In genomic region chr8:110917415-110917814, GRCm38 (mm10) we compare ENCODE assay signal across 9 mouse cellular contexts. TPM values are rescaled to one million over a fixed set of nuclear protein-coding genes. Genes with fewer than 3 reads are reported as not detected.
A peak's percentile ranks its signal among the peaks of the same experiment; 100 is the strongest.
DNase-seq lines count a peak whose midpoint lies in the region; TF ChIP-seq lines count a peak whose summit lies in the region.
"Had no signal": no experiment of that assay in that cellular context is flagged by ENCODE, and none has a peak within 500 bp of the region (broad histone marks: within the 10 kb centered on the region; RNA-seq: fewer than 3 reads in every experiment).

No protein-coding gene starts in this region.

- no peak overlapping the region for H3K4me3 ChIP-seq in liver, adult 2 months (ENCODE audit: insufficient read depth, low read depth, low read length)
- H3K4me3 ChIP-seq in MEL (ENCODE audit: control insufficient read depth in 1 of 2, insufficient read depth in 1 of 2, low read depth in 2 of 2, low read length in 2 of 2): peak overlapping the region; percentile 36 to 40; a peak in 3 of 4 replicates
- H3K4me3 ChIP-seq: limb, embryonic 12.5 days had no signal

- TF ChIP-seq EP300 in MEL (IDR thresholded peaks at IDR 0.05; ENCODE audit: low read depth in 1 of 2, low read length in 2 of 2): peak in 1 of 2 experiments; percentile 40; a peak in 1 of 4 replicates

- 43% methylated on average over 2 of the region's 2 CpGs for WGBS in liver, adult 2 months

- H3K79me2 ChIP-seq in liver, adult 2 months (ENCODE audit: control insufficient read depth, insufficient read depth, low read length): no peaks in the 10 kb centered on the region
- H3K79me2 ChIP-seq in MEL (ENCODE audit: control insufficient read depth, insufficient read depth, low read length, poor library complexity): peaks cover 10% of the 10 kb centered on the region

- H3K36me3 ChIP-seq in liver, adult 2 months (ENCODE audit: control insufficient read depth, insufficient read depth, low read length): no peaks in the 10 kb centered on the region
- peaks cover 0 to 22% of the 10 kb centered on the region in 2 experiments; a peak in 2 of 4 replicates for H3K36me3 ChIP-seq in MEL (ENCODE audit: control insufficient read depth in 1 of 2, insufficient read depth in 2 of 2, low read length in 2 of 2)
- H3K36me3 ChIP-seq: limb, embryonic 12.5 days had no signal

- H3K27ac ChIP-seq in liver, adult 2 months (replicated peaks; ENCODE audit: insufficient read depth, low read depth, low read length): no peak overlapping the region
- H3K27ac ChIP-seq in MEL (ENCODE audit: control insufficient read depth, low read depth, low read length): peak overlapping the region; percentile 34
- H3K27ac ChIP-seq: limb, embryonic 12.5 days had no signal

- no peak for TF ChIP-seq POLR2A in liver, adult 2 months (IDR thresholded peaks at IDR 0.05; ENCODE audit: extremely low read depth, insufficient read depth, low read length)
- no peak for TF ChIP-seq POLR2A in MEL (IDR thresholded peaks at IDR 0.05; ENCODE audit: control insufficient read depth in 1 of 2, insufficient read depth in 1 of 2, low read depth in 1 of 2, low read length in 2 of 2, poor library complexity in 1 of 2)

- DNase-seq in liver, adult 2 months (ENCODE audit: extremely low read depth, low read depth, low spot score): peak; percentile 75
- DNase-seq in liver (no peak), MEL (ENCODE audit: low read depth, low spot score) (peak; percentile 94)
- peak; percentile 82 for DNase-seq in adrenal gland, postnatal 14 days
- peak; percentile 94 to 97 for DNase-seq in kidney, postnatal 25 days
- no peak for DNase-seq in frontal cortex, postnatal 14 days (ENCODE audit: low spot score in 2 of 2)
- DNase-seq in gastrocnemius, postnatal 14 days: no peak
- no peak for DNase-seq in B cell, adult 2 months

- TF ChIP-seq RAD21 in MEL (IDR thresholded peaks at IDR 0.05; ENCODE audit: low read depth, low read length): no peak

- no peak for TF ChIP-seq CTCF in liver, adult 2 months (IDR thresholded peaks at IDR 0.05; ENCODE audit: low read depth, low read length)
- no peak for TF ChIP-seq CTCF in MEL (IDR thresholded peaks at IDR 0.05 in 2 of 3, conservative IDR thresholded peaks at IDR 0.05 in 1 of 3; ENCODE audit: control insufficient read depth in 1 of 3, insufficient read depth in 1 of 3, low read depth in 2 of 3, low read length in 3 of 3, poor library complexity in 1 of 3, severe bottlenecking in 1 of 3)

- intact Hi-C loops in gastrocnemius, postnatal 14 days (cut with DNase I; ENCODE audit: low total_unique reads): no loop called here

- H3K27me3 ChIP-seq in liver, adult 2 months (ENCODE audit: control insufficient read depth, insufficient read depth, low read length): no peaks in the 10 kb centered on the region
- no peaks in the 10 kb centered on the region for H3K27me3 ChIP-seq in MEL (ENCODE audit: control insufficient read depth in 1 of 2, insufficient read depth in 2 of 2, low read length in 2 of 2)
- H3K27me3 ChIP-seq: limb, embryonic 12.5 days had no signal

- 0 out of 2 replicates have a peak, but pooled peaks cover 3% of the 10 kb centered on the region for H3K4me1 ChIP-seq in liver, adult 2 months (ENCODE audit: control insufficient read depth, insufficient read depth, low read length)
- peaks cover 9 to 32% of the 10 kb centered on the region in 2 experiments for H3K4me1 ChIP-seq in MEL (ENCODE audit: control insufficient read depth in 1 of 2, insufficient read depth in 2 of 2, low read length in 2 of 2)

- H3K9me3 ChIP-seq in MEL (replicated peaks; ENCODE audit: insufficient read depth, low read length): no peaks in the 10 kb centered on the region
- H3K9me3 ChIP-seq: limb, embryonic 12.5 days had no signal

- no peak overlapping the region for H3K9ac ChIP-seq in liver, adult 2 months (ENCODE audit: low read depth, low read length)
- H3K9ac ChIP-seq in MEL (ENCODE audit: control insufficient read depth, low read depth, low read length, poor library complexity, severe bottlenecking): peak overlapping the region; percentile 27
- H3K9ac ChIP-seq: limb, embryonic 12.5 days had no signal

TF ChIP-seq in MEL, 35 proteins besides CTCF, POLR2A, EP300 and RAD21:
- TF ChIP-seq TBP (IDR thresholded peaks at IDR 0.05; ENCODE audit: low read depth, low read length): no peak
- no peak for TF ChIP-seq MXI1 (IDR thresholded peaks at IDR 0.05; ENCODE audit: low read depth, low read length)
- TF ChIP-seq UBTF (IDR thresholded peaks at IDR 0.05; ENCODE audit: borderline replicate concordance, insufficient read depth, low read depth, low read length): no peak
- peak; percentile 32; the same call in 1 of the 2 replicates for TF ChIP-seq TCF12 (IDR thresholded peaks at IDR 0.05; ENCODE audit: low read depth, low read length)
- TF ChIP-seq TAL1 (IDR thresholded peaks at IDR 0.05; ENCODE audit: low read length): no peak
- TF ChIP-seq HCFC1 (IDR thresholded peaks at IDR 0.05; ENCODE audit: low read depth, low read length): peak; percentile 34; the same call in 1 of the 2 replicates
- no peak for TF ChIP-seq POLR2AphosphoS5 (IDR thresholded peaks at IDR 0.05; ENCODE audit: borderline replicate concordance, low read depth, low read length)
- TF ChIP-seq ELF1 (IDR thresholded peaks at IDR 0.05; ENCODE audit: low read depth, low read length): no peak
- TF ChIP-seq E2F4 (IDR thresholded peaks at IDR 0.05; ENCODE audit: borderline replicate concordance, low read depth, low read length): no peak
- TF ChIP-seq KAT2A (conservative IDR thresholded peaks at IDR 0.05; ENCODE audit: low read depth, low read length): no peak
- TF ChIP-seq ZMIZ1 (IDR thresholded peaks at IDR 0.05; ENCODE audit: low read depth, low read length): no peak
- no peak for TF ChIP-seq GATA1 (IDR thresholded peaks at IDR 0.05; ENCODE audit: low read depth, low read length)
- no peak for TF ChIP-seq ZC3H11A (IDR thresholded peaks at IDR 0.05; ENCODE audit: low read depth, low read length)
- no peak for TF ChIP-seq JUND (IDR thresholded peaks at IDR 0.05; ENCODE audit: low read depth, low read length)
- no peak for TF ChIP-seq MEF2A (IDR thresholded peaks at IDR 0.05; ENCODE audit: extremely low read depth, insufficient replicate concordance, low read depth, low read length, poor library complexity, severe bottlenecking)
- no peak for TF ChIP-seq GABPA (IDR thresholded peaks at IDR 0.05; ENCODE audit: low read depth, low read length)
- no peak; the same call in 1 of the 2 replicates for TF ChIP-seq SIN3A (IDR thresholded peaks at IDR 0.05; ENCODE audit: low read length)
- TF ChIP-seq ETS1 (IDR thresholded peaks at IDR 0.05; ENCODE audit: low read depth, low read length): peak; percentile 74
- TF ChIP-seq MAZ (IDR thresholded peaks at IDR 0.05; ENCODE audit: low read depth, low read length): no peak
- TF ChIP-seq MYC (IDR thresholded peaks at IDR 0.05; ENCODE audit: low read depth, low read length): no peak
- no peak for TF ChIP-seq BHLHE40 (IDR thresholded peaks at IDR 0.05; ENCODE audit: borderline replicate concordance, low read depth, low read length)
- TF ChIP-seq NELFE (IDR thresholded peaks at IDR 0.05; ENCODE audit: low read depth, low read length): no peak
- TF ChIP-seq NRF1 (IDR thresholded peaks at IDR 0.05; ENCODE audit: insufficient read depth, low read depth, low read length, poor library complexity, severe bottlenecking): no peak
- TF ChIP-seq MAFK (IDR thresholded peaks at IDR 0.05; ENCODE audit: borderline replicate concordance, low read depth, low read length): peak; percentile 71; the same call in 1 of the 2 replicates
- TF ChIP-seq USF2 (IDR thresholded peaks at IDR 0.05; ENCODE audit: borderline replicate concordance in 1 of 2, insufficient read depth in 1 of 2, low read depth in 1 of 2, low read length in 2 of 2): no peak
- no peak for TF ChIP-seq RCOR1 (IDR thresholded peaks at IDR 0.05; ENCODE audit: low read depth, low read length)
- TF ChIP-seq MYB (IDR thresholded peaks at IDR 0.05; ENCODE audit: low read depth, low read length): no peak
- no peak for TF ChIP-seq MAX (IDR thresholded peaks at IDR 0.05; ENCODE audit: low read length)
- TF ChIP-seq CHD2 (IDR thresholded peaks at IDR 0.05; ENCODE audit: low read length): no peak
- TF ChIP-seq POLR2AphosphoS2 (IDR thresholded peaks at IDR 0.05; ENCODE audit: low read length): no peak
- TF ChIP-seq ZNF384 (IDR thresholded peaks at IDR 0.05; ENCODE audit: low read depth, low read length): peak; percentile 96
- TF ChIP-seq USF1 (IDR thresholded peaks at IDR 0.05; ENCODE audit: low read depth, low read length): no peak
- TF ChIP-seq CHD1 (IDR thresholded peaks at IDR 0.05; ENCODE audit: low read depth, low read length): 0 out of 2 replicates have a peak, but pooled peaks have one; percentile 15
- no peak for TF ChIP-seq SMC3 (IDR thresholded peaks at IDR 0.05; ENCODE audit: low read depth, low read length)
- no peak; the same call in 1 of the 2 replicates for TF ChIP-seq ZKSCAN1 (IDR thresholded peaks at IDR 0.05; ENCODE audit: low read depth, low read length)

RNA-seq across cellular contexts. Expression of gene St3gal2, which starts 2.3 kb away (rescaled TPM):
- total RNA-seq in liver, adult 2 months (2014; rRNA removed): 0.83 and 1.3 TPM in 2 replicates
- 1.2 and 1.5 TPM in 2 replicates for polyA plus RNA-seq in liver, adult 2 months (2012; rRNA removed)
- 4.0 and 5.2 TPM in 2 replicates for total RNA-seq in MEL (2012; rRNA removed)
- polyA plus RNA-seq in MEL (2012; ENCODE audit: insufficient read depth in 1 of 2, insufficient read length in 2 of 2, low read depth in 1 of 2, low replicate concordance in 2 of 2, missing spikeins in 1 of 2): 10 to 100 TPM in 1 of 2 experiments, not detected in 1; 18.0 TPM
- total RNA-seq in adrenal gland, postnatal 14 days (2021): 18.5 and 21.6 TPM in 2 replicates
- 10 to 100 TPM; 32.0 to 35.6 TPM for total RNA-seq in gastrocnemius, postnatal 14 days (2021)

RNA-seq across cellular contexts. Expression of gene Fuk, which starts 15.1 kb away (rescaled TPM):
- total RNA-seq in liver, adult 2 months (2014; rRNA removed): 6.3 and 6.7 TPM in 2 replicates
- polyA plus RNA-seq in liver, adult 2 months (2012; rRNA removed): 11.2 and 11.4 TPM in 2 replicates
- 8.3 and 9.1 TPM in 2 replicates for total RNA-seq in MEL (2012; rRNA removed)
- polyA plus RNA-seq in MEL (2012; ENCODE audit: insufficient read depth in 1 of 2, insufficient read length in 2 of 2, low read depth in 1 of 2, low replicate concordance in 2 of 2, missing spikeins in 1 of 2): 10 to 100 TPM in 1 of 2 experiments, not detected in 1; 10.6 TPM
- total RNA-seq in adrenal gland, postnatal 14 days (2021): 7.6 and 10.4 TPM in 2 replicates
- total RNA-seq in gastrocnemius, postnatal 14 days (2021): 1 to 10 TPM; 3.3 to 4.1 TPM

Comparison
In these comparisons a context has a peak if more than half of its experiments do, and no peak if none do; other contexts are left out.
1. DNase-seq: peak in liver, adult 2 months (single experiment), MEL (single experiment), adrenal gland, postnatal 14 days (single experiment) and kidney, postnatal 25 days (2 of 2); none in liver (single experiment), frontal cortex, postnatal 14 days (0 of 2), gastrocnemius, postnatal 14 days (single experiment) and B cell, adult 2 months (0 of 2).